Mouse (Mus musculus): ENCODE data around the gene Tfr2. TPM values are rescaled to one million over a fixed set of nuclear protein-coding genes. Genes with fewer than 3 reads are reported as not detected.
"Not testable (repeated sequence)": the region's sequence is repeated elsewhere in the genome, so short reads cannot be mapped to it uniquely, and the experiment has no call there.

The Tfr2 gene
- polyA plus RNA-seq, 1 experiment from 2014 or later: 6.4 TPM

- Histone ChIP-seq H3K9ac (no peak overlapping the region), H3K4me3 (no peak overlapping the region), H3K27me3 (peaks cover 18% of the 10 kb centered on the region), H3K4me2 (no peak overlapping the region), H3K27ac (replicated peaks) (peak overlapping the region; percentile 36; the same call in 1 of the 2 replicates), H3K4me1 (replicated peaks) (peaks cover 12% of the 10 kb centered on the region), H3K9me3 (no peaks in the 10 kb centered on the region), H3K36me3 (no peaks in the 10 kb centered on the region)
- no peak for ATAC-seq (ENCODE audit: low FRiP score, low read depth)
- 13% methylated on average over 12 of the region's 12 CpGs for WGBS
Measured at GRCm38 (mm10) chr5:137610548-137611244, 41.1 kb downstream of the Tfr2 start.

GRCm38 (mm10) chr5:137611245-137611602, 41.6 kb downstream of the Tfr2 start:
- Histone ChIP-seq H3K36me3 (no peaks in the 10 kb centered on the region), H3K4me2 (no peak overlapping the region), H3K4me1 (replicated peaks) (peaks cover 12% of the 10 kb centered on the region), H3K4me3 (no peak overlapping the region), H3K9me3 (no peaks in the 10 kb centered on the region), H3K9ac (no peak overlapping the region), H3K27ac (replicated peaks) (peak overlapping the region; percentile 36; the same call in 1 of the 2 replicates), H3K27me3 (peaks cover 18% of the 10 kb centered on the region)
- WGBS: 26% methylated on average over 6 of the region's 6 CpGs
- ATAC-seq (ENCODE audit: low FRiP score, low read depth): no peak

GRCm38 (mm10) chr5:137613076-137613475, 43.4 kb downstream of the Tfr2 start:
- no peak overlapping the region for H3K4me3 ChIP-seq
- no peaks in the 10 kb centered on the region for H3K9me3 ChIP-seq
- WGBS: 77% methylated on average over 5 of the region's 5 CpGs
- H3K27me3 ChIP-seq: peaks cover 10% of the 10 kb centered on the region
- H3K9ac ChIP-seq: no peak overlapping the region
- H3K27ac ChIP-seq (replicated peaks): no peak overlapping the region
- H3K4me1 ChIP-seq (replicated peaks): peaks cover 8% of the 10 kb centered on the region
- H3K4me2 ChIP-seq: no peak overlapping the region
- no peak for ATAC-seq (ENCODE audit: low FRiP score, low read depth)
- H3K36me3 ChIP-seq: no peaks in the 10 kb centered on the region

- Histone ChIP-seq H3K9ac (no peak within 1 kb of the TSS), H3K9me3 (no peaks in the 10 kb centered on the region), H3K36me3 (no peaks in the 10 kb centered on the region), H3K27me3 (peaks cover 6% of the 10 kb centered on the region; the same call in 1 of the 2 replicates), H3K4me3 (no peak within 1 kb of the TSS), H3K4me1 (replicated peaks) (peaks cover 3% of the 10 kb centered on the region), H3K27ac (replicated peaks) (no peak within 1 kb of the TSS), H3K4me2 (no peak within 1 kb of the TSS)
- 66% methylated on average over 11 of the region's 11 CpGs for WGBS
- no peak for ATAC-seq (ENCODE audit: low FRiP score, low read depth)
Measured at GRCm38 (mm10) chr5:137613550-137613949, 43.9 kb downstream of the Tfr2 start, which contains the start of gene Pcolce. Gene Pcolce (minus strand): TSS chr5:137613784.

- H3K9ac ChIP-seq; H3K36me3 ChIP-seq; H3K9me3 ChIP-seq; H3K27ac ChIP-seq (replicated peaks); ATAC-seq (ENCODE audit: low FRiP score, low read depth); H3K4me2 ChIP-seq; H3K27me3 ChIP-seq; H3K4me3 ChIP-seq; H3K4me1 ChIP-seq (replicated peaks): not testable (repeated sequence)
- WGBS: 93% methylated on average over 2 of the region's 2 CpGs
Measured at GRCm38 (mm10) chr5:137614921-137615320, 45.3 kb downstream of the Tfr2 start.

GRCm38 (mm10) chr5:137615347-137615746, 45.7 kb downstream of the Tfr2 start:
- WGBS: 94% methylated on average over 7 of the region's 7 CpGs
- no peak overlapping the region for H3K4me2 ChIP-seq
- H3K9ac ChIP-seq: no peak overlapping the region
- H3K27ac ChIP-seq (replicated peaks): no peak overlapping the region
- no peak for ATAC-seq (ENCODE audit: low FRiP score, low read depth)
- no peaks in the 10 kb centered on the region for H3K9me3 ChIP-seq
- H3K4me3 ChIP-seq: no peak overlapping the region
- no peaks in the 10 kb centered on the region for H3K4me1 ChIP-seq (replicated peaks)
- no peaks in the 10 kb centered on the region for H3K27me3 ChIP-seq
- H3K36me3 ChIP-seq: no peaks in the 10 kb centered on the region

GRCm38 (mm10) chr5:137623937-137624530, 54.4 kb downstream of the Tfr2 start:
- no peak overlapping the region for H3K9ac ChIP-seq
- no peak overlapping the region for H3K4me3 ChIP-seq
- no peaks in the 10 kb centered on the region for H3K36me3 ChIP-seq
- no peak overlapping the region for H3K27ac ChIP-seq (replicated peaks)
- H3K4me1 ChIP-seq (replicated peaks): peaks cover 7% of the 10 kb centered on the region
- H3K9me3 ChIP-seq: no peaks in the 10 kb centered on the region
- 87% methylated on average over 11 of the region's 11 CpGs for WGBS
- no peak overlapping the region for H3K4me2 ChIP-seq
- no peaks in the 10 kb centered on the region for H3K27me3 ChIP-seq
- ATAC-seq (ENCODE audit: low FRiP score, low read depth): no peak

- Histone ChIP-seq H3K4me1 (replicated peaks) (peaks cover 38% of the 10 kb centered on the region), H3K4me3 (peak overlapping the region; percentile 83), H3K27me3 (no peaks in the 10 kb centered on the region), H3K9ac (peak overlapping the region; percentile 53), H3K9me3 (no peaks in the 10 kb centered on the region), H3K27ac (replicated peaks) (peak overlapping the region; percentile 83), H3K36me3 (no peaks in the 10 kb centered on the region), H3K4me2 (peak overlapping the region; percentile 67)
- no peak for ATAC-seq (ENCODE audit: low FRiP score, low read depth)
- 3% methylated on average over 9 of the region's 9 CpGs for WGBS
Measured at GRCm38 (mm10) chr5:137627991-137628390, 58.4 kb downstream of the Tfr2 start.

- ATAC-seq (ENCODE audit: low FRiP score, low read depth): peak; percentile 99
- peak within 1 kb of the TSS; percentile 95 for H3K4me2 ChIP-seq
- no peaks in the 10 kb centered on the region for H3K27me3 ChIP-seq
- H3K36me3 ChIP-seq: no peaks in the 10 kb centered on the region
- no peaks in the 10 kb centered on the region for H3K9me3 ChIP-seq
- H3K9ac ChIP-seq: peak within 1 kb of the TSS; percentile 86
- WGBS: under 1% methylated on average over 46 of the region's 46 CpGs
- H3K27ac ChIP-seq (replicated peaks): peak within 1 kb of the TSS; percentile 90
- H3K4me3 ChIP-seq: peak within 1 kb of the TSS; percentile 83
- peaks cover 45% of the 10 kb centered on the region for H3K4me1 ChIP-seq (replicated peaks)
Measured at GRCm38 (mm10) chr5:137628498-137629305, 59.1 kb downstream of the Tfr2 start, which contains the start of the genes Fbxo24, Lrch4 and Gm20605. Gene Fbxo24 (minus strand): TSS chr5:137629002. Gene Lrch4 (plus strand): TSS chr5:137629121. Gene Gm20605 (plus strand): TSS chr5:137629175.

GRCm38 (mm10) chr5:137629306-137629721, 59.7 kb downstream of the Tfr2 start:
- Histone ChIP-seq H3K4me3 (peak overlapping the region; percentile 83), H3K9ac (peak overlapping the region; percentile 86), H3K4me1 (replicated peaks) (peaks cover 45% of the 10 kb centered on the region), H3K27me3 (no peaks in the 10 kb centered on the region), H3K36me3 (no peaks in the 10 kb centered on the region), H3K27ac (replicated peaks) (peak overlapping the region; percentile 90), H3K4me2 (peak overlapping the region; percentile 95), H3K9me3 (no peaks in the 10 kb centered on the region)
- WGBS: 1% methylated on average over 23 of the region's 23 CpGs
- peak; percentile 9 for ATAC-seq (ENCODE audit: low FRiP score, low read depth)

GRCm38 (mm10) chr5:137629906-137630545, 60.4 kb downstream of the Tfr2 start:
- H3K4me3 ChIP-seq: peak overlapping the region; percentile 83
- H3K9me3 ChIP-seq: no peaks in the 10 kb centered on the region
- H3K4me2 ChIP-seq: peak overlapping the region; percentile 95
- WGBS: 27% methylated on average over 6 of the region's 6 CpGs
- peaks cover 45% of the 10 kb centered on the region for H3K4me1 ChIP-seq (replicated peaks)
- no peaks in the 10 kb centered on the region for H3K27me3 ChIP-seq
- peak overlapping the region; percentile 60 for H3K27ac ChIP-seq (replicated peaks)
- peaks cover under 1% of the 10 kb centered on the region; the same call in 1 of the 2 replicates for H3K36me3 ChIP-seq
- H3K9ac ChIP-seq: peak overlapping the region; percentile 86
- ATAC-seq (ENCODE audit: low FRiP score, low read depth): no peak

All from hindbrain, embryonic 15.5 days (tissue).